Mouse (Mus musculus) bone marrow macrophage, adult 2 months (primary cell): Measurements from ENCODE around the gene Vwa3a. TPM values are rescaled to one million over a fixed set of nuclear protein-coding genes. Genes with fewer than 3 reads are reported as not detected.

Experiments
- H3K27ac ChIP-seq: 2 replicates; pipeline ENCODE4 v1.5.1; 2012; ENCODE audit warnings: low read depth, low read length; ENCODE audit not compliant: insufficient read depth
- H3K4me1 ChIP-seq: 2 replicates; pipeline ENCODE4 v1.6.1; 2012; ENCODE audit warnings: low read length; ENCODE audit not compliant: control insufficient read depth, insufficient read depth
- H3K4me3 ChIP-seq: 2 replicates; pipeline ENCODE4 v1.5.1; 2012; ENCODE audit warnings: mild to moderate bottlenecking, low read length, moderate library complexity; ENCODE audit not compliant: insufficient read depth
- CTCF ChIP-seq: IDR thresholded peaks from 2 replicates; pipeline ENCODE4 v1.5.1; 2012; ENCODE audit warnings: low read depth, mild to moderate bottlenecking, low read length, moderate library complexity
- POLR2A ChIP-seq: IDR thresholded peaks from 2 replicates; pipeline ENCODE4 v1.6.1; 2012; ENCODE audit warnings: mild to moderate bottlenecking, low read depth, low read length, borderline replicate concordance
- polyA plus RNA-seq: library from polyadenylated mRNA; stranded (reverse); fragments of >200 nt; gene quantifications from 2 replicates; pipeline ENCODE4 v1.2.4, GENCODE M21; 2012; ENCODE audit not compliant: missing spikeins, insufficient read depth, insufficient read length

Vwa3a gene
- polyA plus RNA-seq, 1 experiment = not detected

DNA sequence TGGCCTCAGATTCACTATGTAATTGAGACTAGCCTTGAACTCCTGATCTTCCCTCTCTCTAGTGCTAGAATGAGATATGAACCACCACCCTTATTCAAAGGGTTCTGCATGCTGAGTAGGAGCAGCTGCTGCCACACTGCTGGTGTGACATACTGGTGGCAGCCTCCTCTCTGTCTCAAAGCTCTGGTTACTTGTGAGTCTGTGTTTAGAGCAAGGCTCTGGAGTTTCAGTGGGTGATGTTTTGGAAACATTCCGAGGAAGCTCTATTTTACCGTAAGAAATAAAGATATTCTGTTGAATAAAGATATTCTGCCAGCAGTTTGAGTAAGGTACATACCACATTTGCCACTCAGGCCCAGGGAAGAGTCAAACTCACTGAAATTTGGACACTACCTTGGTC is 64.2 kb downstream of the Vwa3a start:
- TF ChIP-seq POLR2A (no peak), CTCF (no peak)
- Histone ChIP-seq H3K27ac (no peak overlapping the region), H3K4me3 (no peak overlapping the region), H3K4me1 (no peaks in the 10 kb centered on the region)

- no peak overlapping the region for H3K27ac ChIP-seq
- H3K4me3 ChIP-seq = no peak overlapping the region
- H3K4me1 ChIP-seq = no peaks in the 10 kb centered on the region
- no peak for TF ChIP-seq POLR2A
- no peak for TF ChIP-seq CTCF
Observed at GRCm38 (mm10) chr7:120809705-120810104, 70.6 kb downstream of the Vwa3a start.

DNA sequence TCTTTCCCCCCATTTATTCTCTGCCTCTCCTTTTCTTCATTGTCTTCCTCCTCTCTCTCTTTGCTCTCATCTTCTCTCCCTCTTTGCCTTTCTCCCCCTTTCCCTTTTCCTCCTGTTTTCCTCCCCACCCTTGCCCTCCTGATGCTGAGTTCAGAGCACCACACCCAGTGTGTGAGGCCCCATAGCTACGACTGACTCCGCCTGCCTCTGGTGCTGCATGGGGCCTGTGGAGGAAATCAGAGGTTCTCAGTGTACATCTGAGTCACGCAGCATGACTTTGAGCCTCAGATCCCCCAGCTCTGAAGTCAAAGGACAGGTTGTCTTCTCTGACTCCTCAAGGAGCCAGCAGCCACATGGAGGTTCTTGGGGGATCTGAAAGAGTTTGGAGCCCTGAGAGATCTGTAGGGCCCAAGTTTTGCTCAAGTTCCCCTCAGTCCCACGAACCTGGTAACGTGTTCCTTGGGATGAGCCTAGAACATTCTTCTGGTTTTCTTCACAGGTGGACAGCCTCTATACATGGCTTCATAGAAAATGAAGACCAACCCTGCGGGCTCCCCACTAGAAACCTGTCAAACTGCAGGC is 72.8 kb downstream of the Vwa3a start, which contains the start of gene Gm5737:
Gene Gm5737, plus strand, starts transcription at position 532 of the 582 bp plus-strand sequence.
- no peaks in the 10 kb centered on the region for H3K4me1 ChIP-seq
- no peak within 1 kb of the TSS for H3K4me3 ChIP-seq
- no peak within 1 kb of the TSS for H3K27ac ChIP-seq
- TF ChIP-seq CTCF (no peak), POLR2A (no peak)

- H3K4me1 ChIP-seq = no peaks in the 10 kb centered on the region
- H3K27ac ChIP-seq = no peak overlapping the region
- no peak for TF ChIP-seq POLR2A
- no peak for TF ChIP-seq CTCF
- no peak overlapping the region for H3K4me3 ChIP-seq
Observed at GRCm38 (mm10) chr7:120817552-120817951, 78.4 kb downstream of the Vwa3a start.

GRCm38 (mm10) chr7:120819386-120819785 is 80.3 kb downstream of the Vwa3a start:
- H3K27ac ChIP-seq = no peak overlapping the region
- H3K4me1 ChIP-seq = no peaks in the 10 kb centered on the region
- H3K4me3 ChIP-seq = no peak overlapping the region
- TF ChIP-seq CTCF = no peak
- TF ChIP-seq POLR2A = no peak

DNA sequence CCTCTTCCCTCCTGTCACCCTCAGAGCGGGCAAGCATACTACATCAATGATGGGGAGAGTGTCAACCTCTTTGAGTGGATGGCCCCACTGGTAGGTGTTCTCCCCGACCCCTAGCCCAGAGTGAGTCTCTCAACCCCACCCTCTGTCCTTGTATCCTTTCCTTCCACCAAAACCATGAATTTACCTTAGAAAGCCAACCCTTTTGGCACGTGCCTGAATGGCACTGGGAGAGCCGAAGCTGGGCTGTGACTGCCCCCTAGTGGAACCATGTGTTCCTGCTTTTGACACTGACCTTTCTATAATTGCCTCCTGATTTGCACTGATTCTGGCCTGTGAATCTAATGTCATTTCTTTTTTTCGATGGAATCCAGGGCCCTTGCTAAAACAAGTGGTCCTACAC is 84.1 kb downstream of the Vwa3a start:
- peak; percentile 87 for TF ChIP-seq CTCF
- no peak for TF ChIP-seq POLR2A
- Histone ChIP-seq H3K4me1 (no peaks in the 10 kb centered on the region), H3K27ac (no peak overlapping the region), H3K4me3 (no peak overlapping the region)

DNA sequence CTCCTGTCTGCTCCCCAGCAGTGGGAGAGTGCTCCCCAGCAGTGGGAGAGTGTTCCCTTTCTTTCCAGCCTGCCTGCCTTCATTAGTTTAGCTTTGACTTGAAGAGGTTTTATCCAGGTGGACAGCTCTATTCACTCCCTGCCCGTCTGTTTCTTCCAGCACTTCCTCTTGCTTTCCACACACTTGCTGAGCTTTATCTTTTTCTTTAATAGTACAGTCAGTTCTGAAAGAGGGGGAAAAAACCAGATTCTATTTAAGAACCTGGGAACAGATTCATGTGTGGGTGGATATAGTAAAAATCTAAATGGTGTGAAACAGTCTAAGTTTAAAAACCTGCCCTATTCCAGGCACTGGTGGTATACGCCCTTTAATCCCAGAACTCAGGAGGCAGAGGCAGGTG is 86.0 kb downstream of the Vwa3a start:
- peaks cover 12% of the 10 kb centered on the region for H3K4me1 ChIP-seq
- TF ChIP-seq POLR2A (no peak), CTCF (no peak)
- no peak overlapping the region for H3K27ac ChIP-seq
- no peak overlapping the region for H3K4me3 ChIP-seq

GRCm38 (mm10) chr7:120826408-120826807 is 87.3 kb downstream of the Vwa3a start:
- H3K27ac ChIP-seq = no peak overlapping the region
- H3K4me1 ChIP-seq = peaks cover 16% of the 10 kb centered on the region
- no peak overlapping the region for H3K4me3 ChIP-seq
- no peak for TF ChIP-seq POLR2A
- peak; percentile 60 for TF ChIP-seq CTCF

- H3K4me3 ChIP-seq = peak overlapping the region; percentile 86
- peaks cover 31% of the 10 kb centered on the region for H3K4me1 ChIP-seq
- no peak overlapping the region for H3K27ac ChIP-seq
- no peak for TF ChIP-seq POLR2A
- TF ChIP-seq CTCF = no peak
Observed at GRCm38 (mm10) chr7:120830431-120831381, 91.6 kb downstream of the Vwa3a start.

DNA sequence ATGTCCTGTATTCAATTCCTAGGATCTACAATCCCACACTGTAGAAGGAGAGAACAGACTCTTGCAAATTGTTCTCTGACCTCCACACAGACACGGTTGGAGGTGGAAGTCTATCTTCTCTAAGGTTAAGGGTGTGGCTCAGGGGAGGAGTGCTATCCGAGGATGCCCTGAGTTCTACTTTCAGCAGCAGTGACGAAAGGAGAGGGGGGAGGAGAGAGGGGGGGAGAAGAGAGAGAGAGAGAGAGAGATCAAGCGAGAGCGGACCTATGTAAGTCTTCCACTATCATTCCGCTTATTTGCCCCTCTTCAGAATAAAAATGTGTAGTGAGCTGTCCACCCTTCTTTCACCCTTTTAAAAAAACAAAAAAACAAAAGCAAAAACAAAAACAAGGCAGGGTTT is 95.3 kb downstream of the Vwa3a start:
- H3K4me3 ChIP-seq = peak overlapping the region; percentile 98
- H3K4me1 ChIP-seq = peaks cover 27% of the 10 kb centered on the region
- TF ChIP-seq POLR2A = no peak
- TF ChIP-seq CTCF = no peak
- peak overlapping the region; percentile 90; the same call in 1 of the 2 replicates for H3K27ac ChIP-seq
